9 mouse cellular contexts compared by ENCODE assay signal in the genomic region with DNA sequence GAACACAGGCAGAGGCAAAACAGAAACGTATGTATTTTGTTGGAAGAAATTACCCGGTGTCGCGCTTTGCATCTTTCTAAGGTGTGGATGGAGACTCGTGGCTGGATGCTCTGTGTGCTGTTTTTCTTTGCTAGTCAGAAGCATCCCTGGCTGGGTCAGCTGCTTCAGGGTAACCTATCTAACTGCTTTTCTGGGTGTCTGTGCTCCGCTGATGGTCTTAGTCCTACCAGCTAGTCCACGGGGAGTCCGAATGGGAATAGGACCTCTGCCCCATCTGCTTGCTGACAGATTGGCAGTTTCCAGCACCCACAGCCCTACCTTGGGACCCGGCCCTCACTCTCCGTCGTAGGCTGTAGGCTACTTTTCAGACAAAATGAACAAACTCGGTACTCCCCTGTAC. TPM values are rescaled to one million over a fixed set of nuclear protein-coding genes. Genes with fewer than 3 reads are reported as not detected.
DNase-seq lines count a peak whose midpoint lies in the region; ATAC-seq and TF ChIP-seq lines count a peak whose summit lies in the region.
"Had no signal": no experiment of that assay in that cellular context is flagged by ENCODE, and none has a peak within 500 bp of the region (broad histone marks: within the 10 kb centered on the region; RNA-seq: fewer than 3 reads in every experiment).

No protein-coding gene starts in this region.

- H3K4me3 ChIP-seq in layer of hippocampus, adult 2 months: peak overlapping the region; percentile 80
- peak overlapping the region; percentile 58 for H3K4me3 ChIP-seq in embryonic facial prominence, embryonic 11.5 days (ENCODE audit: low read depth, low read length)
- H3K4me3 ChIP-seq in hindbrain, embryonic 15.5 days: peak overlapping the region; percentile 70
- peak overlapping the region; percentile 91 for H3K4me3 ChIP-seq in midbrain, postnatal 0 days (ENCODE audit: low read depth, low read length)

- peaks cover 22% of the 10 kb centered on the region for H3K27me3 ChIP-seq in embryonic facial prominence, embryonic 11.5 days (ENCODE audit: control insufficient read depth, insufficient read depth, low read length)
- H3K27me3 ChIP-seq in hindbrain, embryonic 15.5 days: no peaks in the 10 kb centered on the region
- no peaks in the 10 kb centered on the region for H3K27me3 ChIP-seq in midbrain, postnatal 0 days (ENCODE audit: insufficient read depth, low read length)

- H3K4me1 ChIP-seq in embryonic facial prominence, embryonic 11.5 days (ENCODE audit: control insufficient read depth, insufficient read depth, low read length): no peaks in the 10 kb centered on the region
- peaks cover 61% of the 10 kb centered on the region for H3K4me1 ChIP-seq in hindbrain, embryonic 15.5 days (replicated peaks)
- peaks cover 24% of the 10 kb centered on the region; the same call in 1 of the 2 replicates for H3K4me1 ChIP-seq in midbrain, postnatal 0 days (ENCODE audit: insufficient read depth, low read length)

- TF ChIP-seq CTCF in layer of hippocampus, adult 2 months (conservative IDR thresholded peaks at IDR 0.05): no peak
- TF ChIP-seq CTCF in midbrain, postnatal 0 days (IDR thresholded peaks at IDR 0.05): no peak

- H3K9me3 ChIP-seq in embryonic facial prominence, embryonic 11.5 days (replicated peaks; ENCODE audit: control insufficient read depth, low read length): no peaks in the 10 kb centered on the region
- H3K9me3 ChIP-seq in hindbrain, embryonic 15.5 days: no peaks in the 10 kb centered on the region
- H3K9me3 ChIP-seq in midbrain, postnatal 0 days (ENCODE audit: low read length): no peaks in the 10 kb centered on the region

- no peak for ATAC-seq in embryonic facial prominence, embryonic 11.5 days (replicated peaks; ENCODE audit: insufficient number of reproducible peaks, low FRiP score, low TSS enrichment, low read depth)
- ATAC-seq in hindbrain, embryonic 15.5 days (ENCODE audit: low FRiP score, low read depth): no peak
- no peak for ATAC-seq in midbrain, postnatal 0 days (ENCODE audit: low FRiP score)
- no peak for ATAC-seq in CD4-positive, CD25-positive, alpha-beta regulatory T cell, adult 4 months

- H3K27ac ChIP-seq in layer of hippocampus, adult 2 months: peak overlapping the region; percentile 99
- no peak overlapping the region for H3K27ac ChIP-seq in embryonic facial prominence, embryonic 11.5 days (replicated peaks; ENCODE audit: low read depth, low read length)
- H3K27ac ChIP-seq in hindbrain, embryonic 15.5 days (replicated peaks): peak overlapping the region; percentile 77
- peak overlapping the region; percentile 81 for H3K27ac ChIP-seq in midbrain, postnatal 0 days (ENCODE audit: low read depth, low read length)
- H3K27ac ChIP-seq: macrophage had no signal

- peak overlapping the region; percentile 93 for H3K4me2 ChIP-seq in embryonic facial prominence, embryonic 11.5 days (ENCODE audit: low read depth, low read length)
- peak overlapping the region; percentile 85 for H3K4me2 ChIP-seq in hindbrain, embryonic 15.5 days
- peak overlapping the region; percentile 81 for H3K4me2 ChIP-seq in midbrain, postnatal 0 days (ENCODE audit: low read depth, low read length, poor library complexity, severe bottlenecking)

- no peak for DNase-seq in layer of hippocampus, adult 2 months (ENCODE audit: low spot score in 2 of 2)
- no peak for DNase-seq in layer of hippocampus, postnatal 36 days
- DNase-seq in embryonic facial prominence, embryonic 11.5 days (ENCODE audit: low spot score): no peak
- DNase-seq in midbrain, postnatal 0 days (ENCODE audit: low spot score): peak; percentile 32
- no peak for DNase-seq in thymus, postnatal 10 days (ENCODE audit: low spot score in 2 of 2)
- no peak for DNase-seq in spleen, postnatal 4 days (ENCODE audit: low spot score in 2 of 2)

- no peaks in the 10 kb centered on the region for H3K36me3 ChIP-seq in embryonic facial prominence, embryonic 11.5 days (replicated peaks; ENCODE audit: control insufficient read depth, insufficient read depth, low read depth, low read length)
- no peaks in the 10 kb centered on the region for H3K36me3 ChIP-seq in hindbrain, embryonic 15.5 days
- no peaks in the 10 kb centered on the region for H3K36me3 ChIP-seq in midbrain, postnatal 0 days (ENCODE audit: insufficient read depth, low read length)

- WGBS in embryonic facial prominence, embryonic 11.5 days: 25% methylated on average over 12 of the region's 12 CpGs
- WGBS in hindbrain, embryonic 15.5 days: 12% methylated on average over 12 of the region's 12 CpGs
- 10% methylated on average over 12 of the region's 12 CpGs for WGBS in midbrain, postnatal 0 days

- H3K9ac ChIP-seq in embryonic facial prominence, embryonic 11.5 days (replicated peaks; ENCODE audit: low read length): peak overlapping the region; percentile 66
- peak overlapping the region; percentile 79 for H3K9ac ChIP-seq in hindbrain, embryonic 15.5 days
- H3K9ac ChIP-seq in midbrain, postnatal 0 days (replicated peaks; ENCODE audit: low read length, poor library complexity, severe bottlenecking): peak overlapping the region; percentile 84

RNA-seq across cellular contexts. Expression of a gene that starts 2.0 kb away (rescaled TPM):
- total RNA-seq in layer of hippocampus, adult 2 months (2021): 100 to 1,000 TPM; 111 to 114 TPM
- total RNA-seq in layer of hippocampus, postnatal 36 days (2021): 100 to 1,000 TPM; 113 to 127 TPM
- polyA plus RNA-seq in embryonic facial prominence, embryonic 11.5 days (2014; fragmentation: Nextera tagmentation; extraction: Ambion mirVana): 5.0 and 7.1 TPM in 2 replicates
- polyA plus RNA-seq in hindbrain, embryonic 15.5 days (2015; fragmentation: Nextera tagmentation; extraction: Ambion mirVana): 93.2 and 95.6 TPM in 2 replicates
- 143 and 167 TPM in 2 replicates for total RNA-seq in midbrain, postnatal 0 days (2014; rRNA removed)
- polyA plus RNA-seq in midbrain, postnatal 0 days (2015; fragmentation: Nextera tagmentation; extraction: Ambion mirVana): 81.5 and 82.4 TPM in 2 replicates
- polyA plus RNA-seq in CD4-positive, CD25-positive, alpha-beta regulatory T cell, adult 4 months (2017; shearing (Covaris generic)): not detected
- polyA plus RNA-seq: macrophage had no signal

Comparison
In these comparisons a context has a peak if more than half of its experiments do, and no peak if none do; other contexts are left out.
1. RNA of a gene that starts 2.0 kb away (polyA plus RNA-seq): 93.2 to 95.6 TPM in hindbrain, embryonic 15.5 days and 81.5 to 82.4 TPM in midbrain, postnatal 0 days; 5.0 to 7.1 TPM in embryonic facial prominence, embryonic 11.5 days and not detected in CD4-positive, CD25-positive, alpha-beta regulatory T cell, adult 4 months; every median in the first group is over 10 times any median in the second.
2. Peak in every context shown above with its lines, with median percentiles within 50 percentile points of each other: H3K4me3 ChIP-seq, H3K4me2 ChIP-seq and H3K9ac ChIP-seq.